Mouse (Mus musculus): ENCODE measurements around the gene Palld.

DNA sequence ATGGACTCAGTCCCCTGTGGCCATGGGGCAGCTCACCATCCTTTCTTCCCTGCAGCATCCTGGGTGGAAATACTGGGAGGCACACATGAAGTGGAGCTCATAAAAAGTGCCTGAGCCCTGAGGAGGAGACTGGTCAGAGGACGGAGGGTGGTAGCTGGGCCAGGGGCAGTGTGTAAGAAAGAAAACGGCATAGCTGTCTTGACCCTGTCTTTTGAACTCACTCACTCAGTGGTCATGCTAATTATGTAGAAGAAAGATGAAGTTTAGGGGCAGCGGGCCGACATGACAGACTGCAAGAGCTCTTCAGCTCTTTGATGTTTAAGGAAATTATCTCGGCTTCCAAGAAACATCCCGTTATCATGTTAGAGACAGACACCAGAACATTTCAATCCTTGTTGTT, 235.6 kb downstream of the Palld start:
- no peak for TF ChIP-seq CTCF (conservative IDR thresholded peaks at IDR 0.05; ENCODE audit: insufficient read depth, insufficient read length, low read depth, low read length)
- no peak for TF ChIP-seq POLR2A (IDR thresholded peaks at IDR 0.05; ENCODE audit: low read depth, low read length)

Data from kidney, adult 2 months (tissue).